In the genomic region with DNA sequence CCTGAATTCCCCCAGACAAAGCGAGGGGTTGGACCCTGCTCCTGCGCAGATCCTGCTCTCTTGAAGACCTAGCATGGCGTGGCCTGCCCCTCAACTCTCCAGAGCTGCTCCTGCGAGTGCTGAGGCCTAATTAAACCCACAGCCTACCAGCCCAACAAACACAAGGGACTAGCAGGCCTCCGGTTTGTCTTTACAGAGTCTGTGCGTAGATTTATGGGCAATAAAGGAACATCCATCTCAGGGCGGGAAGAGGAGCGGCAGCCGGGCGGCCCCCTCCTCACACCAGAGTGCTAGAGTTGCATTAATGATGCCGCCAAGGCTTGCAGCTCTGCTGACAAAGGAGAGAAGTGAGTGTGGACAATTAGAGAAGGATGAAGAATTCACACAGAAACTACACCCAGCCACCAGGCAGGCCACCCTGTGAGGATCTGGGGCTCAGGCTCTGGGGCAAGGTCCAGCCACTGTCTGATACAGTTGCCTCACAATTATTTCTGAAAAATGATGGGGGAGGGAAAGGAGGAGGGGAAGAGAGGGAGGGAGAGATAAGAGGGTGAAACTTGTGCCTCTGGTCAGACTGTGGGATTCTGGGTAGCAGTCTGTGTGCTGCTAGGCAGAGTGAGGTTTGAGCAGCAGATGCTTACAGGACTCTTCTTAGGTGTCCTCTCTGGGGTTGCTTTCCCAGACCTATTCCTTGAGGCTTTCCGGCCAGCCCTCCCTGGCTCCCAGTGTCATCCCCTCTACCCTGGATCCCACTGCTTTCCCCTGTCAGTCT, we compare ENCODE assay signal across 12 mouse cellular contexts. TPM values are rescaled to one million over a fixed set of nuclear protein-coding genes. Genes with fewer than 3 reads are reported as not detected.
DNase-seq lines count a peak whose midpoint lies in the region; ATAC-seq and TF ChIP-seq lines count a peak whose summit lies in the region.
"Had no signal": no experiment of that assay in that cellular context is flagged by ENCODE, and none has a peak within 500 bp of the region (broad histone marks: within the 10 kb centered on the region; RNA-seq: fewer than 3 reads in every experiment).

No protein-coding gene starts in this region.

- no peak for TF ChIP-seq CTCF in lung, postnatal 0 days (IDR thresholded peaks at IDR 0.05)

- H3K36me3 ChIP-seq in liver, embryonic 11.5 days (ENCODE audit: control insufficient read depth, insufficient read depth, low read length): no peaks in the 10 kb centered on the region
- no peaks in the 10 kb centered on the region for H3K36me3 ChIP-seq in limb, embryonic 10.5 days
- H3K36me3 ChIP-seq in neural tube, embryonic 12.5 days: peaks cover 12% of the 10 kb centered on the region; the same call in 1 of the 2 replicates
- H3K36me3 ChIP-seq in lung, postnatal 0 days (ENCODE audit: insufficient read depth, low read length): no peaks in the 10 kb centered on the region
- H3K36me3 ChIP-seq: embryonic facial prominence, embryonic 12.5 days had no signal

- no peak overlapping the region for H3K4me3 ChIP-seq in liver, embryonic 11.5 days (ENCODE audit: low read depth, low read length)
- H3K4me3 ChIP-seq in limb, embryonic 10.5 days: no peak overlapping the region
- no peak overlapping the region for H3K4me3 ChIP-seq in neural tube, embryonic 12.5 days
- H3K4me3 ChIP-seq in lung, postnatal 0 days (ENCODE audit: low read depth, low read length): no peak overlapping the region
- H3K4me3 ChIP-seq: embryonic facial prominence, embryonic 12.5 days had no signal

- no peak overlapping the region for H3K4me2 ChIP-seq in liver, embryonic 11.5 days
- H3K4me2 ChIP-seq in neural tube, embryonic 12.5 days (replicated peaks): peak overlapping the region; percentile 18
- no peak overlapping the region for H3K4me2 ChIP-seq in lung, postnatal 0 days (replicated peaks; ENCODE audit: low read depth, low read length)
- H3K4me2 ChIP-seq: embryonic facial prominence, embryonic 12.5 days had no signal

- no peak for TF ChIP-seq EP300 in lung, postnatal 0 days (IDR thresholded peaks at IDR 0.05)

- no peak overlapping the region; the same call in 1 of the 2 replicates for H3K9ac ChIP-seq in liver, embryonic 11.5 days (ENCODE audit: low read depth, low read length)
- H3K9ac ChIP-seq in neural tube, embryonic 12.5 days: no peak overlapping the region
- no peak overlapping the region for H3K9ac ChIP-seq in lung, postnatal 0 days (replicated peaks; ENCODE audit: low read depth)
- H3K9ac ChIP-seq: embryonic facial prominence, embryonic 12.5 days had no signal

- H3K27me3 ChIP-seq in liver, embryonic 11.5 days (replicated peaks; ENCODE audit: control insufficient read depth, insufficient read depth, low read length): no peaks in the 10 kb centered on the region
- H3K27me3 ChIP-seq in limb, embryonic 10.5 days (ENCODE audit: low read depth, poor library complexity, severe bottlenecking): peaks cover 28% of the 10 kb centered on the region
- H3K27me3 ChIP-seq in neural tube, embryonic 12.5 days (replicated peaks): no peaks in the 10 kb centered on the region; the same call in 1 of the 2 replicates
- no peaks in the 10 kb centered on the region for H3K27me3 ChIP-seq in lung, postnatal 0 days (replicated peaks; ENCODE audit: insufficient read depth, low read length)

- no peaks in the 10 kb centered on the region for H3K9me3 ChIP-seq in liver, embryonic 11.5 days (ENCODE audit: control insufficient read depth, low read length)
- no peaks in the 10 kb centered on the region for H3K9me3 ChIP-seq in limb, embryonic 10.5 days (replicated peaks)
- H3K9me3 ChIP-seq in neural tube, embryonic 12.5 days: no peaks in the 10 kb centered on the region
- no peaks in the 10 kb centered on the region for H3K9me3 ChIP-seq in lung, postnatal 0 days (ENCODE audit: low read length)
- H3K9me3 ChIP-seq: embryonic facial prominence, embryonic 12.5 days had no signal

- H3K27ac ChIP-seq in liver, embryonic 11.5 days (ENCODE audit: low read depth, low read length): peak overlapping the region; percentile 4; the same call in 1 of the 2 replicates
- peak overlapping the region; percentile 79 for H3K27ac ChIP-seq in limb, embryonic 10.5 days
- peak overlapping the region; percentile 62 for H3K27ac ChIP-seq in neural tube, embryonic 12.5 days
- H3K27ac ChIP-seq in lung, postnatal 0 days (ENCODE audit: low read length): no peak overlapping the region
- H3K27ac ChIP-seq: embryonic facial prominence, embryonic 12.5 days had no signal

- ATAC-seq in liver, embryonic 11.5 days (replicated peaks; ENCODE audit: low FRiP score): no peak
- peak; percentile 54 for ATAC-seq in neural tube, embryonic 12.5 days (ENCODE audit: low FRiP score, low read depth)
- no peak for ATAC-seq in lung, postnatal 0 days

- peaks cover 37% of the 10 kb centered on the region for H3K4me1 ChIP-seq in liver, embryonic 11.5 days (replicated peaks; ENCODE audit: control insufficient read depth, insufficient read depth, low read length)
- peaks cover 65% of the 10 kb centered on the region for H3K4me1 ChIP-seq in limb, embryonic 10.5 days
- H3K4me1 ChIP-seq in neural tube, embryonic 12.5 days: peaks cover 52% of the 10 kb centered on the region
- H3K4me1 ChIP-seq in lung, postnatal 0 days (ENCODE audit: insufficient read depth, low read depth, low read length): no peaks in the 10 kb centered on the region

- DNase-seq in liver, embryonic 11.5 days (ENCODE audit: low spot score): no peak
- no peak for DNase-seq in liver
- DNase-seq in embryo, embryonic 9.5 days (ENCODE audit: extremely low spot score): peak; percentile 27
- peak; percentile 49 for DNase-seq in limb, embryonic 10.5 days (ENCODE audit: low spot score)
- DNase-seq in adrenal gland, adult 8-10 months: no peak
- no peak for DNase-seq in lung, postnatal 0 days (ENCODE audit: low spot score)
- no peak for DNase-seq in layer of hippocampus, adult 11-12 months (ENCODE audit: low spot score)
- DNase-seq: heart, postnatal 36 days; kidney, postnatal 4 days had no signal

- WGBS in liver, embryonic 11.5 days: 74% methylated on average over 12 of the region's 12 CpGs
- WGBS in limb, embryonic 10.5 days: 17% methylated on average over 12 of the region's 12 CpGs
- 18% methylated on average over 12 of the region's 12 CpGs for WGBS in neural tube, embryonic 12.5 days
- 74% methylated on average over 11 of the region's 12 CpGs for WGBS in lung, postnatal 0 days

RNA-seq across cellular contexts. Expression of a gene that starts 29.3 kb away (rescaled TPM):
- 0.96 and 1.1 TPM in 2 replicates for polyA plus RNA-seq in liver, embryonic 11.5 days (2014; fragmentation: Nextera tagmentation; extraction: Ambion mirVana)
- 1.3 and 3.8 TPM in 2 replicates for polyA plus RNA-seq in limb, embryonic 10.5 days (2016; fragmentation: Nextera tagmentation; extraction: Ambion mirVana)
- polyA plus RNA-seq in neural tube, embryonic 12.5 days (2016; fragmentation: Nextera tagmentation; extraction: Ambion mirVana): 15.6 and 16.5 TPM in 2 replicates
- total RNA-seq in adrenal gland, adult 8-10 months (2022): under 1 TPM in 3 of 4 experiments, not detected in 1; 0.14 to 0.30 (median 0.23) TPM
- 0.17 and 0.23 TPM in 2 replicates for polyA plus RNA-seq in lung, postnatal 0 days (2015; fragmentation: Nextera tagmentation; extraction: Ambion mirVana)
- total RNA-seq: liver, adult 2 months had no signal
- polyA plus RNA-seq: liver, adult 2 months had no signal

Comparison
In these comparisons a context has a peak if more than half of its experiments do, and no peak if none do; other contexts are left out.
1. DNase-seq: peak in embryo, embryonic 9.5 days (single experiment) and limb, embryonic 10.5 days (single experiment); none in liver, embryonic 11.5 days (single experiment), liver (single experiment), adrenal gland, adult 8-10 months (single experiment), lung, postnatal 0 days (single experiment) and layer of hippocampus, adult 11-12 months (single experiment).